Mouse (Mus musculus) lung, embryonic 16.5 days (tissue): ENCODE data around the gene Nxf1. TPM values are rescaled to one million over a fixed set of nuclear protein-coding genes. Genes with fewer than 3 reads are reported as not detected.

Experiments
- ATAC-seq: fragments of 200-750 bp; cut with Nextera tagmentation; 2 replicates; pipeline ENCODE4 v1.8.0; 2017; ENCODE audit warnings: low read depth, mild to moderate bottlenecking, moderate library complexity
- H3K27ac ChIP-seq: fragments of 300-500 bp; sonication (generic); 2 replicates; pipeline ENCODE4 v1.5.1; 2014; ENCODE audit warnings: mild to moderate bottlenecking, control low read depth, low read length
- H3K27me3 ChIP-seq: fragments of 300-500 bp; sonication (generic); 2 replicates; pipeline ENCODE4 v1.6.1; 2014; ENCODE audit warnings: low read depth, low read length, mixed read lengths; ENCODE audit not compliant: control insufficient read depth, insufficient read depth
- H3K36me3 ChIP-seq: fragments of 300-500 bp; sonication (generic); 2 replicates; pipeline ENCODE4 v1.6.1; 2014; ENCODE audit warnings: low read length; ENCODE audit not compliant: control insufficient read depth, insufficient read depth
- H3K4me1 ChIP-seq: fragments of 300-500 bp; sonication (generic); replicated peaks from 2 replicates; pipeline ENCODE4 v1.6.1; 2014; ENCODE audit warnings: low read length, mixed read lengths; ENCODE audit not compliant: control insufficient read depth, insufficient read depth
- H3K4me2 ChIP-seq: fragments of 300-500 bp; sonication (generic); 2 replicates; pipeline ENCODE4 v1.6.1; 2014; ENCODE audit warnings: low read depth, low read length, control low read depth
- H3K4me3 ChIP-seq: fragments of 300-500 bp; sonication (generic); 2 replicates; pipeline ENCODE4 v1.5.1; 2014; ENCODE audit warnings: mild to moderate bottlenecking, low read length, control low read depth
- H3K9ac ChIP-seq: fragments of 300-500 bp; sonication (generic); 2 replicates; pipeline ENCODE4 v1.6.1; 2014; ENCODE audit warnings: low read length, control low read depth
- H3K9me3 ChIP-seq: fragments of 300-500 bp; sonication (generic); 2 replicates; pipeline ENCODE4 v1.6.1; 2016; ENCODE audit warnings: low read length; ENCODE audit not compliant: control insufficient read depth
- WGBS: fragments of 180-500 bp; shearing (Covaris S2); extraction: QIAGEN DNeasy Blood & Tissue Kit; methylation state at CpG from one replicate; pipeline ENCODE4 v1.1.7; 2014; 5-methylcytosine and 5-hydroxymethylcytosine counted together
- polyA plus RNA-seq: library from polyadenylated mRNA; unstranded; fragments of >200 nt; fragmentation: Nextera tagmentation; extraction: Ambion mirVana; gene quantifications from 2 replicates; pipeline ENCODE4 v1.2.1, GENCODE M21; 2015

The Nxf1 gene
- polyA plus RNA-seq, 1 experiment from 2014 or later: 190 TPM

DNA sequence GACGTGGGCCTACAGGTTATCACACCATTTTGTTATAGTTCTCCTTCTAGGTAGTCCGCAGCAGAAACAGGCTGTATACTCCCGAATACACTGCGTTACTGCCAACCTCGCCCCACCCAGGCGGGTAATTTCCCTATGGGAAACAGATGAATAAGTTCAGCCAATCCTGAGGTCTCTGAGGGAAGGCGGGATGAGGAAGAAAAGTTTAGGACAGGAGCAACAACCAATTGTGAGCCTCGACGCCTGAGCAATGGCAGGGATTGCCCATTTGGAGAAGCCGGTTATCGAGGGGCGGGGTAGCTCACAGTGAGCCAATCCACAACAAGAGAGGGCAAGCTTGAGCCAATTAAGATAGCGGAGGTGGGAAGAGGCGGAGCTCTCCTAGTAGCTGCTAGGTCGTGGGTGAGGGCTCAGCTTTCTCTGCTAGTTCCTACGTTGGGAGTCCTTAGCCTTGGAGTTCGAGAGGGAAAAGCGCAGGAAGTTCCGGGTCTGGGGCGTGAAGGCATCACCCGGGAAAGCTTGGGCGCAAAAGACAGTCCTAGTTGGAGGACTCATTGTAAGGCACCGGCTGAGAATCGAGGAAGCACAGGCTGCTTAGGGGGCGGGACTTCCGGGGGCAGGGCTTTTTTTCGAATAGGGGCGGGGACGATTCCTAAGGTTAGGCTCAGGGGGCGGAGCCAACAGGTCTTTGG lies 45.4 kb downstream of the Nxf1 start, which contains the start of gene Zbtb3:
Zbtb3 (plus strand) TSS at position 426 of the 692 bp plus-strand sequence.
- Histone ChIP-seq H3K27me3 (no peaks in the 10 kb centered on the region), H3K9ac (peak within 1 kb of the TSS; percentile 70), H3K4me2 (peak within 1 kb of the TSS; percentile 88), H3K4me1 (peaks cover 15% of the 10 kb centered on the region), H3K9me3 (no peaks in the 10 kb centered on the region), H3K4me3 (peak within 1 kb of the TSS; percentile 73), H3K27ac (peak within 1 kb of the TSS; percentile 90), H3K36me3 (peaks cover 11% of the 10 kb centered on the region)
- whole genome bisulfite sequencing: 0% methylated on average over 30 of the region's 30 CpGs
- peak; percentile 97 for ATAC-seq

DNA sequence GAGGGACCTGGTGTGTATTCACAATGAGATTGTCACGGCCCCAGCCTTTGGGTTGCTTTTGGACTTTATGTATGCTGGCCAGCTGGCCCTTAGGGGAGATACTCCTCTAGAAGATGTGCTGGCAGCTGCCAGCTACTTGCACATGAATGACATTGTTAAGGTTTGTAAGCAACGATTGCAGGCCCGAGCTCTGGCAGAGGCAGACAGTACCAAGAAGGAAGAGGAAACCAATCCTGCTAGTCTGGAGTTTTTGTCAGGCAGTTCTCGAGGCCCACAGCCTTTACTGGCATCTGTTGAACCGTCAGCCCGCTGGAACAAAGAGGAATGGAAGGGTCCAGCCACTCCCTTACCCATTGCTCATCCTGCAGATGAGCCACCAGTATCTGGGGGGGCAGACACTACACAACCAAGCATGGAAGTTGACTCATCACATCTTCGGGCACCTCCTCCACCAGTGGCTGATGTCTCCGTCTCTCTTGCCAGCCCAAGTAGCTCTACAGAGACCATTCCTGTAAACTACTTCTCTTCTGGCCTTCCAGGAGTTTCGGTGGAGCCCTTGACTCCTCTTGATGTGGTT lies 46.4 kb downstream of the Nxf1 start:
- peak overlapping the region; percentile 90; the same call in 1 of the 2 replicates for H3K27ac ChIP-seq

DNA sequence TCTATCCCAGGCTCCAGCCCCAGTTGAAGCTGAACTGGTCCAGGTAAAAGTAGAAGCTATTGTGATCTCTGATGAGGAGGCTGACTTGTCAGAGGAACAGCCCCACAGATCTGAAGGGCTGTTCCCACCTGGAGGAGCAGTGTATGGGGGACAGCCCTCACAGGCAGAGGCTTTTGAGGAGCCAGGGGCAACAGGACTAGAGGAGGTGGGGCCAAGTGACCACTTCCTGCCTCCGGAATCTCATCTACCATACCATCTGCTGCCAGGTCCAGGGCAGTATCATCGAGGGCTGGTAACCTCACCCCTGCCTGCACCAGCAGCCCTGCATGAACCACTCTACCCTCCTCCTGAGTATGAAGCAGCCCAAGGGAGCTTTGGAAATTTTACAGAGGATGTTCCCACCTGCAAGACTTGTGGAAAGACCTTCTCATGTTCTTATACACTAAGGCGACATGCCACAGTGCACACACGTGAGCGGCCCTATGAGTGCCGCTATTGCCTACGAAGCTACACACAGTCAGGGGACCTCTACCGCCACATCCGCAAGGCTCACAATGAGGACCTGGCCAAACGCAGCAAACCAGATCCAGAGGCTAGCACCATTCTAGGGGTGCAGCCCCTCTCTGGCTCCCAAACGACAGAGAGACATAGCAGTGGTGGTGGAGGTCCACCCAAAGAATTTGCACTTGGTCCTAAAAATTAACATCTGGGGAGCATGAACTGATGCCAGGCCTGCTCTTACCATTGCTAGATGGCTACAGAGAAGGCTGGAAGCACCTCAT lies 47.2 kb downstream of the Nxf1 start:
- H3K9ac ChIP-seq: no peak overlapping the region
- H3K27ac ChIP-seq: no peak overlapping the region
- peaks cover 9% of the 10 kb centered on the region; the same call in 1 of the 2 replicates for H3K4me1 ChIP-seq
- no peaks in the 10 kb centered on the region for H3K27me3 ChIP-seq
- H3K4me2 ChIP-seq: no peak overlapping the region
- no peak overlapping the region for H3K4me3 ChIP-seq
- no peak for ATAC-seq
- WGBS: 91% methylated on average over 11 of the region's 11 CpGs
- peaks cover 17% of the 10 kb centered on the region for H3K36me3 ChIP-seq
- H3K9me3 ChIP-seq: no peaks in the 10 kb centered on the region

More for the DNA sequence above, 46.4 kb downstream of the Nxf1 start:
- Histone ChIP-seq H3K27me3 (no peaks in the 10 kb centered on the region), H3K9me3 (no peaks in the 10 kb centered on the region), H3K9ac (no peak overlapping the region), H3K36me3 (peaks cover 13% of the 10 kb centered on the region), H3K4me1 (peaks cover 9% of the 10 kb centered on the region; the same call in 1 of the 2 replicates), H3K4me3 (peak overlapping the region; percentile 73; the same call in 1 of the 2 replicates), H3K4me2 (peak overlapping the region; percentile 53; the same call in 1 of the 2 replicates)
- 82% methylated on average over 9 of the region's 9 CpGs for WGBS
- no peak for ATAC-seq

DNA sequence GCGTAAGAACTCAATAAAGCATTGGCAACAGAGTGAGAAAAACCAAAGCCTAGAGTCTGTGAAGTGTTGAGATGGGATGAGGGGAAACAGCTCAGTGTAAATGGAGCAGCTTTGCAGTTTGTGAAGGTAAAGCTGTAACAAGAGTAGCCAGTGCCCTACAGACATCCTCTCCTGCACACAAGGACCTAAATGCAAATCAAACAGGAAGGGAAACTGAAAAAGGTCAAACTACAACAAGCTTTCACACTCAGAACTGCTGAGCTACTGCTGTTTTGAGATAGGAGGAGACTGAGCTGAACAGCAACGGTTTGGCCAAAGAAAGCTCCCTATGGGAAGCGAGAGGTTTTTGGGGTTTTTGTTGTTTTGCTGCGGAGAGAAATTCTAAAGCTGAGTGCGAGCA lies 49.9 kb downstream of the Nxf1 start:
- Histone ChIP-seq H3K27me3 (no peaks in the 10 kb centered on the region), H3K9ac (no peak overlapping the region), H3K36me3 (peaks cover 36% of the 10 kb centered on the region), H3K4me2 (no peak overlapping the region), H3K27ac (no peak overlapping the region), H3K9me3 (no peaks in the 10 kb centered on the region), H3K4me3 (no peak overlapping the region), H3K4me1 (peaks cover 5% of the 10 kb centered on the region; the same call in 1 of the 2 replicates)
- 89% methylated on average over 5 of the region's 5 CpGs for WGBS
- no peak for ATAC-seq

DNA sequence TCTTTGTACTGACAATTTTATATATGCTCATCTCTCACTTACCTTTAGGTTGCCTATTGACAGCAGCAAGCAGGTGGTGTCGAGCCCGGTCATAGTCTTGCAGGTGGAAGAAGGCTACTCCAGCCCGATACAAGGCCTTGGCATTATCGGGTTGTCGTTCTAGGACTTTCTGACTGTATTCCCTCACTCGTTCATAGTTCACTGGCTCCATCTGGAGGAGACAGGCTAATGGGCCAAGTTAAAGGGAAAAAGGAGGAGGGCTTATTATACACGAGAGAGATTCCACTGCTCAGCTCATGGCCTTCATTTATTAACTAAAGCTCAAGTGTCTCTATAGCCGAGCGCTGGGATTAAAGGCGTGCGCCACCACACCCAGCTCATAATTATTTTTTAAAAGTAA lies 58.9 kb downstream of the Nxf1 start:
- 73% methylated on average over 11 of the region's 11 CpGs for WGBS
- Histone ChIP-seq H3K4me1 (peaks cover 17% of the 10 kb centered on the region), H3K4me2 (no peak overlapping the region), H3K36me3 (peaks cover 21% of the 10 kb centered on the region), H3K9me3 (no peaks in the 10 kb centered on the region), H3K27me3 (no peaks in the 10 kb centered on the region), H3K27ac (no peak overlapping the region), H3K9ac (no peak overlapping the region), H3K4me3 (no peak overlapping the region)
- no peak for ATAC-seq

DNA sequence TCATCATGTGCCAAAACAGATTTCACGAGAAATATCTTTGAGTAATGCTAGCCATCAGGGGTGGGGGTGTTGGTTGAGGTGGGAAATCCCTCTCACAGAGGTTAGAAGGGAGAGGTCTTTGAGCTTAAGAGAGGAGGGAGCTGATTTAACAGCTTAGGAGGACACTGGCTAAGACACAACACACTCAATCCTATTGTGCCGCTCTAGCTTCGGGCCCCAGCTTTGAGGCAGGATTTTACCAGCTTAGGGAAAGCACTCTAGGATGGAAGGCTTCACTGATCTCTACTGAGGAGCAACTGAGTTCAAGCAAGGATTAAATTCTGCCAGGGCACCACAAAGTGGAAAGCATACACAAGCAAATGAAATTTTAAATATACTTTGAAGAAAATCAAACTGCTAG lies 60.1 kb downstream of the Nxf1 start:
- H3K4me3 ChIP-seq: no peak overlapping the region
- H3K27ac ChIP-seq: no peak overlapping the region
- H3K27me3 ChIP-seq: no peaks in the 10 kb centered on the region
- ATAC-seq: no peak
- 70% methylated on average over 3 of the region's 3 CpGs for WGBS
- 0 out of 2 replicates have a peak overlapping the region, but pooled peaks have one; percentile 16 for H3K9ac ChIP-seq
- no peaks in the 10 kb centered on the region for H3K9me3 ChIP-seq
- H3K4me2 ChIP-seq: no peak overlapping the region
- peaks cover 13% of the 10 kb centered on the region for H3K36me3 ChIP-seq
- peaks cover 20% of the 10 kb centered on the region for H3K4me1 ChIP-seq

DNA sequence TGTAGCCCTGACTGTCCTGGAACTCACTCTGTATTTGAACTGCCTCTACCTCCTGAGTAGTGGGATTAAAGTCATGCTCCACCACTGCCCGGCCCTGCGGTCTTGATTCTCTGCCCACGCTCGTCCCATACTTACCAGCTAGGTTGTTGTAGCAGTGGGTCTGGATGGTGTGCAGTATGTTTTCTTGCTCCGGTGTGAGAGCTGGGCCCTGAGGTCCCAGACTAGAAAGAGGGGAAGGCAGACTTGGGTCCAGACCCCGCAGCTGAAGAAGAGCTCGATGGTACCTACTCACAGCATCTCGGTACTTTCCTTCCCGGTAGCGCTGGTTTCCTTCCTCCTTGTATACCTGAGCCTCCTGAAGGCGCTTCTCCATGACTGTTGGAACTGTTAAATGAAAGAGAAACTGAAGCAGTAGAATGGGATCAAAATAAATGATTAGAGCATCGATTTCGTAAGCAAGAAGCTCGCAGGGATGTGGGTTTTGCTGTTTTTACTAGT lies 61.5 kb downstream of the Nxf1 start:
- no peak for ATAC-seq
- Histone ChIP-seq H3K4me1 (peaks cover 28% of the 10 kb centered on the region), H3K27ac (peak overlapping the region; percentile 99), H3K9me3 (no peaks in the 10 kb centered on the region), H3K27me3 (no peaks in the 10 kb centered on the region), H3K4me2 (peak overlapping the region; percentile 98), H3K9ac (peak overlapping the region; percentile 85), H3K4me3 (peak overlapping the region; percentile 100), H3K36me3 (peaks cover 8% of the 10 kb centered on the region)
- 15% methylated on average over 14 of the region's 14 CpGs for WGBS

DNA sequence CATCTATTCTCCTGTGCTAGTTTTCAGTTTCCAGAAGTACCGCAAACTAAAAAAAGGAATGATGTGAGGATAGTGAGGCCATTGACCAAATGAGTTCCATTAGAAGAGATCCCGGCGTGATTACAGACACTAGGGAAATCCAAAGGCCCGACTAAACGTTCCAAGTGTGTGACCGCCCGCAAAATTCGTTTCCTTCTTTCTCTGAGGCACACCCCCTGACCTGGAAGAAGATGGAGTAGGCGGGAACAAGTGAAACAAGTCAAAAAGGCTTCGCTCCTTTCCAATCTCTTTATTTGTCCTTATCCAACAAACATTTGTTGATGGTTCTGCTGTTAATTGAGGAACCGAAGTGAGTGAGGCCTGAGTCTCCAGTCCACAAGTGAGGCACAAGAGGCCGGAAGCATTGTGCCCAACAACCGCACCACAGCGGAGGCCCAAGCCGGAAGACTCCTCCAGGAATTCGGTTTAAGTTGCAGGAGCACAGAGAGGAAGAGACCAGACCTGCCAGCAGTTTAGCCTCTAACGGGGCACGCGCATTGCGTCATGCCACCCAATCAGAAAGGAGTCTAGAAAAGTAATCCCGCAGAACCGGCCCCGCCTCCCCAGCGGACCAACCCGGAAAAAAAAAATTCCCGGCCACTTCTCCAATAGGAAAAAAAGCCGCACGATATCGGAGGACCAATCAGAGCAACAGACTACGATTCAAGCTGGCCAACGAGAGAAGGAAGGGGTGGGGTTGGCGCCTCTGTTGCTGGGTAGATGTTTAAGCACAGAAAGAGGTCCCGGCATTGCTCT lies 62.1 kb downstream of the Nxf1 start, which contains the start of gene Ttc9c:
Ttc9c (minus strand) TSS at position 533 of the 795 bp plus-strand sequence.
- WGBS: under 1% methylated on average over 33 of the region's 33 CpGs
- Histone ChIP-seq H3K9ac (peak within 1 kb of the TSS; percentile 98), H3K9me3 (no peaks in the 10 kb centered on the region), H3K27me3 (no peaks in the 10 kb centered on the region), H3K4me2 (peak within 1 kb of the TSS; percentile 98), H3K36me3 (peaks cover 12% of the 10 kb centered on the region), H3K4me1 (peaks cover 28% of the 10 kb centered on the region), H3K4me3 (peak within 1 kb of the TSS; percentile 100), H3K27ac (peak within 1 kb of the TSS; percentile 99)
- ATAC-seq: peak; percentile 93
